Mouse (Mus musculus): ENCODE measurements at regions not wholly inside any gene's neighbourhood (a gene's known extent, or its start where the extent isn't known, plus 50 kb on each side); places are given as distances from the start of the nearest gene placed in this dataset.

DNA sequence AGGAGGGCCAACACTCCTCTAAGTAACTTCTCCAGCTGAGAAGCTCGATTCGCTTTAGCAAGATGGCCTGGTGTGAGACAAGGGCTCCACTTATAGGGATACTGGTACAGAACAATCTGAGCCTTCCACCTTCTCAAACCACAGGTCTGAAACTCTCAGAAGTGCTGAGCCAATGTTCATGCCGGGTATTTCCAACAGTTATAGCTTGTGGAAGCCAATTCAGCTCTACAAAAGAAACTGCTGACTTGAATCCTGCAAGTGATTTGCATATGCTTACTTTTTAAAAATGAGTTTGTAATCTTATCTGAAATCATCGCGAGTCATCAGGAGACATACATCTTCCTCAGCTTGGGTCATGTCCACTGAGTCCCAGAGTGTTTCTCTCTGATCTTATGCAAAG lies 273.2 kb downstream of the Car8 start:
- H3K9ac ChIP-seq, result no peak overlapping the region
- H3K4me1 ChIP-seq (replicated peaks; ENCODE audit: control insufficient read depth, insufficient read depth, low read length), result no peaks in the 10 kb centered on the region
- DNase-seq (ENCODE audit: low spot score) (no peak), ATAC-seq (ENCODE audit: low FRiP score) (no peak)
- 96% methylated on average over 5 of the region's 5 CpGs for WGBS
- H3K9me3 ChIP-seq (ENCODE audit: control insufficient read depth, low read length), result no peaks in the 10 kb centered on the region
- no peak overlapping the region for H3K4me3 ChIP-seq (replicated peaks; ENCODE audit: low read length)
- H3K27ac ChIP-seq, result no peak overlapping the region
- H3K4me2 ChIP-seq (replicated peaks), result no peak overlapping the region
- no peaks in the 10 kb centered on the region for H3K36me3 ChIP-seq (replicated peaks; ENCODE audit: control insufficient read depth, insufficient read depth)
- H3K27me3 ChIP-seq (ENCODE audit: control insufficient read depth, insufficient read depth, low read length), result no peaks in the 10 kb centered on the region

DNA sequence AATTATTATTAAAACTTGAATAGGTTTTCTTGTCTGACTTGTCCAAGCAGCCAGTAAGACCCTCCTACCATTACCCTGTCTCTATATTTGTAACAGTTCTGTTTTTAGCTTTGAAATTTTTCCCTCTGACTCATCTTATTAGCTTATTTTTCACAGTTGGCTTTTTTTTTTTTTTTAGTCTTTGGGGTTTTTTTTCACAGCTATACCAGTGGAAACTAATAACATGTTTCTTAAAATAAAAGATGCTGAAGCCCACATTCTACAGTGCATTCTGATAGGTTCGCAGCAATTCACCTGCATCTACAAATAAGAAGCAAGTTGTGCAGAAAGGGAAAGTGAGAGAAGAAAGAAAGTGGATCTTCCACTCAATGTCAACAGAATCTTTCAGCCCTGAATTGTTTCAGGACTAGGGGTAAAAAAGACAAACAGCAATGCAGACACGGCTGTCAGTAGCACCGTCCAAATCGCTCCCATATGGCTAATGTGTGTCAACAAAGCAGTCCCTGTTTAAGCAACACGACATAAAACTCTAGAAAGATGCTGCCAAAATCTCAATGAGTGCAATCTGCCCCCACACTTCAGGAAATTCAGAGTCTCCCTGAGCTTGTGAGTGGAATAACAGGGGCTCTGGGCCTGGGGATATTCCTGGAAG lies 277.2 kb downstream of the Car8 start:
- H3K27ac ChIP-seq, result no peak overlapping the region

GRCm38 (mm10) chr4:7960335-7960734 lies 278.5 kb downstream of the Car8 start:
- H3K4me2 ChIP-seq (replicated peaks), result no peak overlapping the region
- ATAC-seq (ENCODE audit: low FRiP score) (no peak), DNase-seq (ENCODE audit: low spot score) (no peak)
- no peaks in the 10 kb centered on the region for H3K4me1 ChIP-seq (replicated peaks; ENCODE audit: control insufficient read depth, insufficient read depth, low read length)
- no peaks in the 10 kb centered on the region for H3K27me3 ChIP-seq (ENCODE audit: control insufficient read depth, insufficient read depth, low read length)
- 56% methylated on average over 2 of the region's 2 CpGs for WGBS
- H3K36me3 ChIP-seq (replicated peaks; ENCODE audit: control insufficient read depth, insufficient read depth), result no peaks in the 10 kb centered on the region
- H3K9me3 ChIP-seq (ENCODE audit: control insufficient read depth, low read length), result no peaks in the 10 kb centered on the region
- no peak overlapping the region for H3K4me3 ChIP-seq (replicated peaks; ENCODE audit: low read length)
- H3K9ac ChIP-seq, result no peak overlapping the region
- H3K27ac ChIP-seq, result no peak overlapping the region

More for the DNA sequence above, 277.2 kb downstream of the Car8 start:
- Histone ChIP-seq H3K9ac (no peak overlapping the region), H3K9me3 (ENCODE audit: control insufficient read depth, low read length) (no peaks in the 10 kb centered on the region), H3K27me3 (ENCODE audit: control insufficient read depth, insufficient read depth, low read length) (no peaks in the 10 kb centered on the region), H3K4me3 (replicated peaks; ENCODE audit: low read length) (no peak overlapping the region), H3K4me2 (replicated peaks) (no peak overlapping the region), H3K4me1 (replicated peaks; ENCODE audit: control insufficient read depth, insufficient read depth, low read length) (no peaks in the 10 kb centered on the region), H3K36me3 (replicated peaks; ENCODE audit: control insufficient read depth, insufficient read depth) (no peaks in the 10 kb centered on the region)
- DNase-seq (ENCODE audit: low spot score) (no peak), ATAC-seq (ENCODE audit: low FRiP score) (no peak)
- WGBS, result 74% methylated on average over 5 of the region's 5 CpGs

DNA sequence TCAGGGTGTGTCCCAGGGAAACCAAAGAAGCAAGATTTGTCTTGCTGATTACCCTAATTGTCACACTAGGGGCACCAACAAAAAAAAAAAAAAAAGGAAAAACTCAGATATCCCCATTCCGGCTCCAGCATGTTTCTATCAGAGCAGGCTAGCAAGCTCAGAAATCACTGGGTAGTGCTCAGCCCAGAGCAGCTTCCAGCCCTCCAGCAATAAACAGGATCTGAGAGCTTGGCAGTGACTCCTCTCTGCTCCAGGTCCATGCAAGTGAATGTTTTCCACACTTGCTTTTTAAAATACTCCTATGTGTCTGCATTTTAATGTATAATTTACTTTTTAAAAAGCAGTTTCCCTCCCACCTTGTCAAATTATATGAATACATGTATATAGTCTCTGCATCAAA lies 290.8 kb downstream of the Car8 start:
- DNase-seq (ENCODE audit: low spot score) (no peak), ATAC-seq (ENCODE audit: low FRiP score) (no peak)
- H3K4me1 ChIP-seq (replicated peaks; ENCODE audit: control insufficient read depth, insufficient read depth, low read length), result no peaks in the 10 kb centered on the region
- H3K4me2 ChIP-seq (replicated peaks), result no peak overlapping the region
- no peaks in the 10 kb centered on the region for H3K36me3 ChIP-seq (replicated peaks; ENCODE audit: control insufficient read depth, insufficient read depth)
- H3K4me3 ChIP-seq (replicated peaks; ENCODE audit: low read length), result no peak overlapping the region
- no peak overlapping the region for H3K9ac ChIP-seq
- WGBS, result 65% methylated on average over 1 of the region's 1 CpGs
- no peaks in the 10 kb centered on the region for H3K27me3 ChIP-seq (ENCODE audit: control insufficient read depth, insufficient read depth, low read length)
- no peaks in the 10 kb centered on the region for H3K9me3 ChIP-seq (ENCODE audit: control insufficient read depth, low read length)
- H3K27ac ChIP-seq, result no peak overlapping the region

DNA sequence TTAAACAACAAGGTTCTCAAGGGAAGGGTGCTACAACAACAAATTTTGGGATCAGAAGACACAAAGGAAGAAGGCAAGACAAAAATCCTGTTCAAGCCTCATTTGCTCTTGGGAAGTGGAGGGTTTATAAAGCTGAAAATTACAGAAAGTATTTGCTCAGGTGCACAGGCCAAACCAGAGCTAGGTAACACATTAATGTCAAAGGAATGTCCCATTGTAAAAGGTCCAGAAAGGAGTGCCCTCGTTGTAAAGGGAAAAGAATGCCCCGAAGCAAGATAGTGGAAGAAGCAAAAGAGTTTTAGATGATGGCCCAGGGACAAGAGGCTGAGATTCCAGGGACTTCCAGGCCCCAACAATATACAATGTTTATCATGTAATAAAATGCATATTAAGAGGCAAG lies 317.3 kb downstream of the Car8 start:
- Histone ChIP-seq H3K36me3 (replicated peaks; ENCODE audit: control insufficient read depth, insufficient read depth) (no peaks in the 10 kb centered on the region), H3K27me3 (ENCODE audit: control insufficient read depth, insufficient read depth, low read length) (no peaks in the 10 kb centered on the region), H3K9ac (no peak overlapping the region), H3K4me1 (replicated peaks; ENCODE audit: control insufficient read depth, insufficient read depth, low read length) (no peaks in the 10 kb centered on the region), H3K4me2 (replicated peaks) (no peak overlapping the region), H3K27ac (no peak overlapping the region), H3K4me3 (replicated peaks; ENCODE audit: low read length) (no peak overlapping the region), H3K9me3 (ENCODE audit: control insufficient read depth, low read length) (no peaks in the 10 kb centered on the region)
- DNase-seq (ENCODE audit: low spot score), result no peak
- no peak for ATAC-seq (ENCODE audit: low FRiP score)
- WGBS, result 70% methylated on average over 2 of the region's 2 CpGs

DNA sequence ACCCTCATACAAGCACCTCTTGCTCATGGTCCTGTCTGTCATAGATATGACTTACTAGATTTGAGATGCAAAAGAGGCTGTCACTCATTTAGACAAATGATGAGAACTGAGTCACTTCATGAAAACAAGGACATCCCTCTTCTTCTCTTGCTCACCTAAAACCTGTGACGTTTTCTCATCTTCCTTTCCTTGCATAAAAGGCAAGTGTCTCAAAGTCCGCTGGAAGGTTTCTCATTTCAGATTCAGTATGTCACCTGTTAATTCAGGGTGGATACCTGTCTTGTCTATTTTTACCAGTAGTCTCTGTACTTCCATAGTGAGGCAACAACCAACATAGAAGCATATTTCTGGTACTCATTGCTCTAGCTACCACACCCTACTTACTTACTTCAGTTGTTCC lies 325.6 kb downstream of the Car8 start:
- Histone ChIP-seq H3K9ac (no peak overlapping the region), H3K36me3 (replicated peaks; ENCODE audit: control insufficient read depth, insufficient read depth) (no peaks in the 10 kb centered on the region), H3K4me2 (replicated peaks) (no peak overlapping the region), H3K27me3 (ENCODE audit: control insufficient read depth, insufficient read depth, low read length) (no peaks in the 10 kb centered on the region), H3K4me1 (replicated peaks; ENCODE audit: control insufficient read depth, insufficient read depth, low read length) (no peaks in the 10 kb centered on the region), H3K4me3 (replicated peaks; ENCODE audit: low read length) (no peak overlapping the region), H3K9me3 (ENCODE audit: control insufficient read depth, low read length) (no peaks in the 10 kb centered on the region), H3K27ac (no peak overlapping the region)
- no peak for DNase-seq (ENCODE audit: low spot score)
- ATAC-seq (ENCODE audit: low FRiP score), result no peak
- WGBS, result 93% methylated on average over 2 of the region's 2 CpGs

DNA sequence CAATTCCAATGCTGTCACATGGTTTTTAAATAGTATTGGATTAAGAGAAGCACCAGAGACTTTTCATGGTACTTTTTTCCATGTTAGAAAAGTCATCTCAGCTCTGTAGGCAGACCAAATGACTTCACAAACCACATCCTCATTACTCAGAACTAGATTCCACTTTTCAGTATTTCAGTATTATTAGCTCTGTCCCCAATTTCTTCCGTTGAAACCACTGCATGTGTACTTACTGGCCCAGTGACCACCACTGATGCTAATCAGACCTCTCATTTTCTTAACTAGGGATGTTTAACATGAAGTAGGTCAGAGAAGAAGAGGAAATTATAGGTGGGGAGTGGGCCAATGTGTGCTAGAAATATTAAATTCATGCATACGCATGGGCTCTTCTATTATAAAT lies 326.2 kb downstream of the Car8 start:
- H3K27me3 ChIP-seq (ENCODE audit: control insufficient read depth, insufficient read depth, low read length), result no peaks in the 10 kb centered on the region
- 84% methylated on average over 2 of the region's 2 CpGs for WGBS
- H3K9me3 ChIP-seq (ENCODE audit: control insufficient read depth, low read length), result no peaks in the 10 kb centered on the region
- H3K36me3 ChIP-seq (replicated peaks; ENCODE audit: control insufficient read depth, insufficient read depth), result no peaks in the 10 kb centered on the region
- H3K9ac ChIP-seq, result no peak overlapping the region
- no peak overlapping the region for H3K4me3 ChIP-seq (replicated peaks; ENCODE audit: low read length)
- no peak overlapping the region for H3K4me2 ChIP-seq (replicated peaks)
- no peaks in the 10 kb centered on the region for H3K4me1 ChIP-seq (replicated peaks; ENCODE audit: control insufficient read depth, insufficient read depth, low read length)
- DNase-seq (ENCODE audit: low spot score) (no peak), ATAC-seq (ENCODE audit: low FRiP score) (no peak)
- no peak overlapping the region for H3K27ac ChIP-seq

DNA sequence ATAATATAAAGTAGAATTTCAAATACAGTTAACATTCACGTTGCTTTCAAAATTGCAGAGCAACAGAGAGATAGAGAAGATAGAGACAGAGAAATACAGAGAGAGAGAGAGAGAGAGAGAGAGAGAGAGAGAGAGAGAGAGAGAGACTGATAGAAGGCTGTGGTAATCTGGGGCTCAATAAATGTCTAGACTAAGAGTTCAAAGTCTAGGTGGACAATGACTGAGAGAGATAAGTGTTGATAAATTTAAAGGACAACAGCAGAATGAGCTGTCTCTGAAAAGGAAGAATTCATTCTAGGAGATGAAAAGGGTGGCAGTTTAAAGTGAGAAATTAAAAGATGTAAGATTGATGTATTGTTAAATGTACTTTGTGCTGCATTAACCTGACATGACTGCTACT lies 335.7 kb downstream of the Car8 start:
- no peak for DNase-seq (ENCODE audit: low spot score)
- H3K9ac ChIP-seq, result no peak overlapping the region
- H3K9me3 ChIP-seq (ENCODE audit: control insufficient read depth, low read length), result no peaks in the 10 kb centered on the region
- H3K4me1 ChIP-seq (replicated peaks; ENCODE audit: control insufficient read depth, insufficient read depth, low read length), result no peaks in the 10 kb centered on the region
- no peak for ATAC-seq (ENCODE audit: low FRiP score)
- H3K27me3 ChIP-seq (ENCODE audit: control insufficient read depth, insufficient read depth, low read length), result no peaks in the 10 kb centered on the region
- no peak overlapping the region for H3K27ac ChIP-seq
- no peak overlapping the region for H3K4me3 ChIP-seq (replicated peaks; ENCODE audit: low read length)
- WGBS, result 61% methylated on average over 1 of the region's 1 CpGs
- H3K4me2 ChIP-seq (replicated peaks), result no peak overlapping the region
- H3K36me3 ChIP-seq (replicated peaks; ENCODE audit: control insufficient read depth, insufficient read depth), result no peaks in the 10 kb centered on the region

GRCm38 (mm10) chr4:7894914-7895313 lies 343.9 kb downstream of the Car8 start:
- Histone ChIP-seq H3K36me3 (replicated peaks; ENCODE audit: control insufficient read depth, insufficient read depth) (no peaks in the 10 kb centered on the region), H3K4me2 (replicated peaks) (no peak overlapping the region), H3K4me3 (replicated peaks; ENCODE audit: low read length) (no peak overlapping the region), H3K27ac (no peak overlapping the region), H3K9ac (no peak overlapping the region), H3K9me3 (ENCODE audit: control insufficient read depth, low read length) (no peaks in the 10 kb centered on the region), H3K27me3 (ENCODE audit: control insufficient read depth, insufficient read depth, low read length) (no peaks in the 10 kb centered on the region), H3K4me1 (replicated peaks; ENCODE audit: control insufficient read depth, insufficient read depth, low read length) (no peaks in the 10 kb centered on the region)
- ATAC-seq (ENCODE audit: low FRiP score) (no peak), DNase-seq (ENCODE audit: low spot score) (no peak)
- 52% methylated on average over 4 of the region's 4 CpGs for WGBS

GRCm38 (mm10) chr4:7891128-7891527 lies 347.7 kb downstream of the Car8 start:
- Histone ChIP-seq H3K9ac (no peak overlapping the region), H3K4me2 (replicated peaks) (no peak overlapping the region), H3K9me3 (ENCODE audit: control insufficient read depth, low read length) (no peaks in the 10 kb centered on the region), H3K27ac (no peak overlapping the region), H3K36me3 (replicated peaks; ENCODE audit: control insufficient read depth, insufficient read depth) (no peaks in the 10 kb centered on the region), H3K27me3 (ENCODE audit: control insufficient read depth, insufficient read depth, low read length) (no peaks in the 10 kb centered on the region), H3K4me3 (replicated peaks; ENCODE audit: low read length) (no peak overlapping the region), H3K4me1 (replicated peaks; ENCODE audit: control insufficient read depth, insufficient read depth, low read length) (no peaks in the 10 kb centered on the region)
- DNase-seq (ENCODE audit: low spot score), result no peak
- ATAC-seq (ENCODE audit: low FRiP score), result no peak
- WGBS, result 70% methylated on average over 2 of the region's 2 CpGs
